Mouse (Mus musculus) heart, postnatal 0 days (tissue): Measurements from ENCODE around the gene Krt71. TPM values are rescaled to one million over a fixed set of nuclear protein-coding genes. Genes with fewer than 3 reads are reported as not detected.

Experiments
- ATAC-seq: fragments of 200-750 bp; cut with Nextera tagmentation; 2 replicates; pipeline ENCODE4 v1.8.0; 2017; ENCODE audit warnings: low read depth, moderate number of reproducible peaks, moderate library complexity; ENCODE audit not compliant: insufficient read depth
- DNase-seq: peaks from one replicate; pipeline ENCODE4 v3.0.0-alpha.2; 2016; ENCODE audit warnings: low spot score
- H3K27ac ChIP-seq: fragments of 300-500 bp; sonication (generic); 2 replicates; pipeline ENCODE4 v1.5.1; 2014; ENCODE audit warnings: low read depth, mild to moderate bottlenecking
- H3K27me3 ChIP-seq: fragments of 300-500 bp; sonication (generic); 2 replicates; pipeline ENCODE4 v1.6.1; 2014; ENCODE audit warnings: low read length, mixed read lengths; ENCODE audit not compliant: control insufficient read depth, insufficient read depth
- H3K36me3 ChIP-seq: fragments of 300-500 bp; sonication (generic); replicated peaks from 2 replicates; pipeline ENCODE4 v1.6.1; 2014; ENCODE audit warnings: low read length, mixed read lengths; ENCODE audit not compliant: control insufficient read depth, insufficient read depth
- H3K4me1 ChIP-seq: fragments of 300-500 bp; sonication (generic); 2 replicates; pipeline ENCODE4 v1.6.1; 2014; ENCODE audit warnings: antibody characterized with exemption; ENCODE audit not compliant: control insufficient read depth, insufficient read depth
- H3K4me2 ChIP-seq: fragments of 300-500 bp; sonication (generic); 2 replicates; pipeline ENCODE4 v1.6.1; 2014; ENCODE audit warnings: low read depth, mild to moderate bottlenecking, low read length, moderate library complexity
- H3K4me3 ChIP-seq: fragments of 300-500 bp; sonication (generic); 2 replicates; pipeline ENCODE4 v1.5.1; 2014; ENCODE audit warnings: low read depth, low read length
- H3K9ac ChIP-seq: fragments of 300-500 bp; sonication (generic); replicated peaks from 2 replicates; pipeline ENCODE4 v1.6.1; 2014; ENCODE audit warnings: low read depth, low read length, mixed read lengths
- H3K9me3 ChIP-seq: fragments of 300-500 bp; sonication (generic); replicated peaks from 2 replicates; pipeline ENCODE4 v1.6.1; 2016; ENCODE audit warnings: low read length; ENCODE audit not compliant: control insufficient read depth
- CTCF ChIP-seq: IDR thresholded peaks from 2 replicates; pipeline ENCODE4 v1.5.1; 2016; ENCODE audit warnings: antibody characterized with exemption, control low read depth, low read depth
- EP300 ChIP-seq: IDR thresholded peaks from 2 replicates; pipeline ENCODE4 v1.6.1; 2016; ENCODE audit warnings: antibody characterized with exemption, low read depth
- whole genome bisulfite sequencing: fragments of 180-500 bp; shearing (Covaris S2); extraction: QIAGEN DNeasy Blood & Tissue Kit; methylation state at CpG from one replicate; pipeline ENCODE4 v1.1.7; 2014; 5-methylcytosine and 5-hydroxymethylcytosine counted together
- polyA plus RNA-seq: library from polyadenylated mRNA; unstranded; fragments of >200 nt; fragmentation: Nextera tagmentation; extraction: Ambion mirVana; gene quantifications from 2 replicates; pipeline ENCODE4 v1.2.1, GENCODE M21; 2015
- total RNA-seq: library from RNA; depleted of rRNA; stranded (reverse); fragments of >200 nt; gene quantifications from 2 replicates; pipeline ENCODE4 v1.2.3, GENCODE M21; 2014; ENCODE audit warnings: low replicate concordance

Gene Krt71
- total and polyA plus RNA-seq, 2 experiments from 2014 or later, result not detected

DNA sequence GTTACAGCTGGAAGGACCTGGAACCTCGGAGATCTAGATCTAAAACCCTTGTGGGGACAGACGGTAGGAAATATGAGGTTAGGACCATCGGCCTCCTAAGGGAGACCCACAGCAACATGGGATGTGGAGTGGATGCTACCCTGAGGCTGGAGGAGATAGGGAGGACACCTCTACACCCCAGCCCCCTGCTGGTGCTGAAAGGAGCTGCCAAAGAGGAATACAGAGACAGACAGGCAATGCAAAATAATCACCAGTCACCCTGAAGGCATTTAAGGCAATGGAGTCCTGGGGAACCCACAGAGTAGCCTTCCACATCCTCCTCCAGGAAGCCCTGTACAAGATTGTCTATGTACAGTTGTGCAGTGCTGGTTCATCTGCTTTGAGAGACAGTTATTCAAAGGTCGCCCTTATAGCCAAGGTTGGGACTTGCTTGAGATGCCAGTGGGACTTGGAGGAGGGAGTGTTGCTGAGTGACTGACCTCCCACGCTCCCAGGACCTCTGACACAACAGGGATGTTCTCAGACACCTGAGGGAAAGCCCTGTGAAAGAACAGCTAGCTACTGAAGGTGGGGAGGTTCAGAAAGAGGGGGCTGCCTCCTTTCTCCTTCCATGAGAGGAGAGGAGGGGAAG, 29.3 kb upstream of the Krt71 start:
- ATAC-seq, result no peak
- Histone ChIP-seq H3K9ac (no peak overlapping the region), H3K36me3 (no peaks in the 10 kb centered on the region), H3K27ac (no peak overlapping the region), H3K27me3 (peaks cover 19% of the 10 kb centered on the region; the same call in 1 of the 2 replicates), H3K4me2 (no peak overlapping the region), H3K4me1 (no peaks in the 10 kb centered on the region), H3K4me3 (no peak overlapping the region), H3K9me3 (no peaks in the 10 kb centered on the region)
- no peak for DNase-seq
- TF ChIP-seq EP300 (no peak), CTCF (peak; percentile 44)
- WGBS, result 55% methylated on average over 5 of the region's 5 CpGs

DNA sequence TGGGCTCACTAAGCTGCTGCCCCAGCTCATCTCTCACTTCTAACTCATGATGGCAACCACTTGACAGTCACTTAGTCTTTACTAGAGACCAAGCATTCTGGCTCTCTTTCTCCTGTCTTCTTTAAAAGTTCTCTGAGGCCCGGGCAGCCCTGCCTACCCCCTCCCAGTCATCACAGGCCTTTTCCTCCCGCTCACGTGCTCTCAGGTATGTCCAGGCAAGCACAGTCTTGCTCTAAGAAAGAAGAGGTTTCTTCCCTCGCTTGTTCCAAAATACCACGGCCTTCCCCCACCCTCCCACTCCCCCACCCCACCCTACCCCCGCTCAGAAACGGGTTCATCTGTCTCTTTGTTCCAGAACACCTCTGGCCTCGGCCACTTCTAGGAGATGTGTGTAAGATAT, 27.3 kb upstream of the Krt71 start:
- H3K9me3 ChIP-seq, result no peaks in the 10 kb centered on the region
- 28% methylated on average over 8 of the region's 8 CpGs for WGBS
- DNase-seq (no peak), ATAC-seq (no peak)
- no peak for TF ChIP-seq EP300
- TF ChIP-seq CTCF, result no peak
- no peak overlapping the region for H3K27ac ChIP-seq
- H3K27me3 ChIP-seq, result peaks cover 19% of the 10 kb centered on the region; the same call in 1 of the 2 replicates
- H3K4me2 ChIP-seq, result no peak overlapping the region
- H3K36me3 ChIP-seq, result no peaks in the 10 kb centered on the region
- H3K4me1 ChIP-seq, result no peaks in the 10 kb centered on the region
- H3K9ac ChIP-seq, result no peak overlapping the region
- no peak overlapping the region for H3K4me3 ChIP-seq

DNA sequence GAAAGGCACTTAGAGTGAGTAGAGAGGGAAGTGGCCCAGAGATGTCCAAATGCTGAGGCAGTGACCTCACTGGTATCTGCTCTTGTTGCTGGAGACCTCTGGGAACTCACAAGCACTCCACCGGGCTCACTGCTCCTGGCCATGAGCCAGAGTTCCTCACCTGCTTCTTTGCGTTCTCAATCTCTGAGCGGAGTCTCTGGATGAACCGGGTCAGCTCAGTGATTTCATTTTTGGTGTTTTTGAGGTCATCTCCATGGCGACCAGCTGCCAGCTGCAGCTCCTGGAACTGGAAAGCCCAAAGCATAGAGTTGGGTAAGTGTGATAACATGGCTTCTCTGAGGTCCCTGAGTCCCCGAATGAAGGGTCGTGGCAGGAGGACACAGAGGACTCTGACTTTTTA, 5.1 kb downstream of the Krt71 start:
- Histone ChIP-seq H3K4me1 (no peaks in the 10 kb centered on the region), H3K36me3 (no peaks in the 10 kb centered on the region), H3K9ac (no peak overlapping the region), H3K9me3 (no peaks in the 10 kb centered on the region), H3K4me3 (no peak overlapping the region), H3K27me3 (peaks cover 10% of the 10 kb centered on the region; the same call in 1 of the 2 replicates), H3K27ac (no peak overlapping the region), H3K4me2 (no peak overlapping the region)
- DNase-seq (no peak), ATAC-seq (no peak)
- 66% methylated on average over 7 of the region's 7 CpGs for WGBS
- TF ChIP-seq EP300, result no peak
- no peak for TF ChIP-seq CTCF

DNA sequence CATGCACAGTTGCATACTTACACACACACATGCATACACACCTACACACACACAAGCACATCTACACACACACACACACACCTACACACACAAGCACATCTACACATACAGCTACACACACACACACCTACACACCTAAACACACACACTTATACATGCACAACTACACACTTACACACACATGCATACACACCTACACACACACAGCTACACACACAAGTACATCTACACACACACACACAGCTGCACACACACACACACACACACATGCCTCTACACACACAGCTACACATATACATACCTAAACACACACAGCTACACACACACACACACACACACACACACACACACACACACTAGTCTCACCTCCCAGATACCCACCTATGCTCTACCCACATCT, 12.3 kb downstream of the Krt71 start:
- Histone ChIP-seq H3K9me3 (no peaks in the 10 kb centered on the region), H3K27me3 (no peaks in the 10 kb centered on the region), H3K4me3 (no peak overlapping the region), H3K9ac (no peak overlapping the region), H3K36me3 (no peaks in the 10 kb centered on the region), H3K4me2 (no peak overlapping the region), H3K4me1 (no peaks in the 10 kb centered on the region), H3K27ac (no peak overlapping the region)
- ATAC-seq, result no peak
- no peak for DNase-seq
- TF ChIP-seq CTCF (no peak), EP300 (no peak)

DNA sequence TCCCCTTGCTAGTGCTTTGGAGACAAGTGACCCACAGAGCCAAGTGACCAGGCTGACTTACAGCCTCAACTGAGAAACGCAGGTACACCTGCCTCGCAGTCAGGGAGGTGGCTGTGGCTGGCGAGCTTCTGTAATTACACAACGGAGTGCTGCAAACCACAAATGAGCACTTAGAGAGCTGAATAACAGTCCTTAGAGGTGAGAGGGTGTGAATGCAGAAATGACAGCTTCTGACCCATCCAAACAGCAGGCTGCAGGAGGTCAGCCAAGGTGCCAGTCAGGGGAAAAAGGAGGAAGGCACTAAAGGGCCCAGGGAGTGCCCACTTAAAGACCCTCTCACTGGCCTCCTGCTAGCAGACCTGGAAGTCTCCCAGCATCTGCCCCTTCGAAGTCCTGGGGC, 18.2 kb downstream of the Krt71 start:
- Histone ChIP-seq H3K9me3 (no peaks in the 10 kb centered on the region), H3K4me1 (no peaks in the 10 kb centered on the region), H3K4me3 (no peak overlapping the region), H3K27ac (no peak overlapping the region), H3K27me3 (no peaks in the 10 kb centered on the region), H3K4me2 (no peak overlapping the region), H3K9ac (no peak overlapping the region), H3K36me3 (no peaks in the 10 kb centered on the region)
- 29% methylated on average over 5 of the region's 5 CpGs for WGBS
- TF ChIP-seq EP300 (no peak), CTCF (no peak)
- DNase-seq (no peak), ATAC-seq (no peak)

DNA sequence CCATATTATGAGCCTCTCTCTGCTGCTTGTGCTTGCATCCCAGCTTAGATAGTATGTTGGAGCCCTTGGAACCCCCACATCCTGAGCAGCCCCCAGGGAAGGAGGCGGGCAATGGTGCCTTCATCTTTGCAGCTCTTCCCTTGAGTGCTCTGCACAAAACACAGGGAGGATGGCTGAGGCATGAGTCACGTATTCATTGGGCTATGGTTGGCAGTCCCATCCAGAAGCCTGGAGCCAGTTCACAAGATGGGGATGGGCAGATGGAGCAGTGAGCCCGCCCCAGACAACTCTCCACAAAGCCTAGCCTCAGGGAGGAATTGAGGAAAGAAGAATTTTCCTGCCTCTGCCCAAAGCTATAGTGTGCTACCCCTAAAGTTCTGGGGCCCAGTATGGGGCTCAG, 27.1 kb downstream of the Krt71 start:
- Histone ChIP-seq H3K9ac (no peak overlapping the region), H3K9me3 (no peaks in the 10 kb centered on the region), H3K27me3 (no peaks in the 10 kb centered on the region), H3K27ac (no peak overlapping the region), H3K4me1 (no peaks in the 10 kb centered on the region), H3K36me3 (no peaks in the 10 kb centered on the region), H3K4me3 (no peak overlapping the region), H3K4me2 (no peak overlapping the region)
- TF ChIP-seq EP300, result no peak
- DNase-seq (no peak), ATAC-seq (no peak)
- 46% methylated on average over 3 of the region's 3 CpGs for WGBS
